Mouse (Mus musculus) mouse trophoblast stem cell (cell line): Measurements from ENCODE around the gene 4930539E08Rik.

Experiments
- in situ Hi-C, 2 experiments: fragments of 300-500 bp; cut with MseI, MboI; formaldehyde crosslinking; loops; 2 replicates in 1 of 2; 3 replicates in 1 of 2; pipeline ENCODE4 v1.15.1; 2025

The 4930539E08Rik gene

DNA sequence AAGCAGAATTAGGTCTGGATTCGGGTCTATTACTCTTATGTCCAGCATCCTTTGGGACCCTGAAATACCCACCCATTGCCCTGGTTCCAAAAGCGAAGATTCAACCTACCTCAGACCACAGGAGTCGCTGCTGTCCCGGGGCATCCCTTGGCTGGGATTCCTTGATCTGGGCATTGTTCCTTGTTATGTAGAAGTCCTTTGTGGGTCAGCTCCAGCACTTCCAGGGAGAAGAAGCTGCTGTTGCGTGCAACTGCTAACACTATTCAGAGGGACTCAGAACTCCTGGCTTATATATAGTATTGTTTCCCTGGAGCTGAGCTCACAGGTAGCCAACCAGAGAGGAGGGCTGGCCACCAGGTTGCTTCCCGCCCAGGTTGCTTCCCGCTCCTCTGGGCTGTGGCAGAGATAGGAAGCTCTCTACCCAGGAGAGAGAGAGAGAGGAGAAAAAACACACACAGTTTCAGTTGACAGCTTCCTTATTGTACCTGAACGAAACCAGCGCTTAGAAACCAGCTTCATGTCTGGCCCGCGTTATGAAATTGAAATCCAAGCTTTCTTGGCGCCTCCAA lies at the start of gene 4930539E08Rik:
Gene 4930539E08Rik, minus strand, starts transcription at position 265 of the 569 bp plus-strand sequence.
- in situ Hi-C loops = no loop called here

DNA sequence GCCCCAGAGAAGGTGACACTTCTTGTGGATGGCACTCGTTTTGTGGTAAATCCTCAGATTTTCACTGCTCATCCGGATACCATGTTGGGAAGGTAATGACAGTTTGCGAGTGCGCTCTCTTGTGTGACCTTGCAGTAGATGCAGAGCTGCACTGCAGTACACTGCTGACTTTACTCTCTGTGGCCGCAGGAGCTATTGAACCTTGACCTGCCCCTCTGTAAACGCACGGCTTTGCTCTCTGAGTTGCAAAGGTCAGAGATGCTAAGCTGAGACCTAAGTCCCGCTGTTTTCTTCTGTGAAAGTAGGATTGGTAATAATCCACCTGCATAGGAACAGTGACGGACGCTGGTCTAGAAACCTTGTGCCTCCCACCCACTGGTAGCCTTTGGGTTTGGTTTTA lies 46.5 kb upstream of the 4930539E08Rik start:
- in situ Hi-C loops = no loop called here

DNA sequence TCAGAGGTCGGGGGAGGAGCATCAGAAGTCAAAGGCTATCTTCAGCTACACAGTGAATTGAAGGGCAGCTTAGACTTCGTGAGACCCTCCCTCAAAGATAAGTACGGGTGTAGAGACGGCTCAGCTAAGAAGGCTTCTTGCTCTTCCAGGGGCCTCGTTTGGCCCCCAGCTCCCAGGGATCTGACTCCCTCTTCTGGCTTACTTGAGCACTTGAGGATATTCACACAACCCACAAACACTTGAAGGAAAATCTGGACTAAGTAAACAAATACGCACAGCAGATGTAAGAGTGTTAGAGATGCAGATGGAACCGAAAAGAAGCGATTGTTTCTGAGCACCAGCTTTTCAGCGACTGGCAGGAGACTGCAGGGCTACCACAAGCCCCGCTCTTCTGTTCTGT lies 45.5 kb upstream of the 4930539E08Rik start:
- in situ Hi-C loops = no loop called here

DNA sequence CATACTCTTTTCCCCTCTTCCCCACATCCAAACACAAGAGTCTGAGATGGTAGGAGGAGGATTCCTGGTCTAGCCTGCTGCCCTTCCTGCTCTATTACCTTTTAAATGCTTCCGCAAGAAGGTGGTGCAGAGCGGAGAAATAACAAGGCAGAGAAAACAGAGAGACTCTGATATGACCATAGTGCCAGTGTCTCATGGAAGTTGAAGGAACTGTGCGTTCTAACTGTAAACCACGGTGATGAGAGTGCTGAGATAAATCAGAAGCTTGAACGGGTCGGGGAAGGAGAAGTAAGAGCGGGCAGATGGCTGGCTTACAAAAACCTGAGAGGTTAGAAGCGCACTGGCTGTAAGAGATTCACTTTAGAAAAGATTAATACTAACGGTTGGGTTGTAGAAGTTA lies 39.3 kb upstream of the 4930539E08Rik start:
- in situ Hi-C loops = no loop called here

DNA sequence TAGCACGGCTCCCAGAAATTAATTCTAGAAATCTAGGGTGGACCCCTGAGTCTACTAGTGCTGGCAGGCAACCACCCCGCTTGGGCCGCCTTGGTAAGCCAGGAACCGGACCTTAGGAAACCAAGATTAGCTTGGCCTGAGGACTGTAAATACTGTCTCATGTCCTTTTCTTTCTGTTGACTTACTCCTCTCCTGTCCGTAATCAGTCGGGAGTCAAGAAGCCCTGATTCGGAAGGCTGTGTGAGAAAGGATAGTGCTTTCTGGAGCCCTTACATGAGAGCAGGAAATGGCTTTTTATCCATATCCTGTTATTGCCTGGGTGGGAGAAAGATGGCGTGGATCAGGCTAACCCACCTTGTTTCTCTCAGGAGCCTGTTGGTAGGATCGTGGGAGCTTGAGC lies 38.1 kb upstream of the 4930539E08Rik start:
- in situ Hi-C loops = no loop called here

DNA sequence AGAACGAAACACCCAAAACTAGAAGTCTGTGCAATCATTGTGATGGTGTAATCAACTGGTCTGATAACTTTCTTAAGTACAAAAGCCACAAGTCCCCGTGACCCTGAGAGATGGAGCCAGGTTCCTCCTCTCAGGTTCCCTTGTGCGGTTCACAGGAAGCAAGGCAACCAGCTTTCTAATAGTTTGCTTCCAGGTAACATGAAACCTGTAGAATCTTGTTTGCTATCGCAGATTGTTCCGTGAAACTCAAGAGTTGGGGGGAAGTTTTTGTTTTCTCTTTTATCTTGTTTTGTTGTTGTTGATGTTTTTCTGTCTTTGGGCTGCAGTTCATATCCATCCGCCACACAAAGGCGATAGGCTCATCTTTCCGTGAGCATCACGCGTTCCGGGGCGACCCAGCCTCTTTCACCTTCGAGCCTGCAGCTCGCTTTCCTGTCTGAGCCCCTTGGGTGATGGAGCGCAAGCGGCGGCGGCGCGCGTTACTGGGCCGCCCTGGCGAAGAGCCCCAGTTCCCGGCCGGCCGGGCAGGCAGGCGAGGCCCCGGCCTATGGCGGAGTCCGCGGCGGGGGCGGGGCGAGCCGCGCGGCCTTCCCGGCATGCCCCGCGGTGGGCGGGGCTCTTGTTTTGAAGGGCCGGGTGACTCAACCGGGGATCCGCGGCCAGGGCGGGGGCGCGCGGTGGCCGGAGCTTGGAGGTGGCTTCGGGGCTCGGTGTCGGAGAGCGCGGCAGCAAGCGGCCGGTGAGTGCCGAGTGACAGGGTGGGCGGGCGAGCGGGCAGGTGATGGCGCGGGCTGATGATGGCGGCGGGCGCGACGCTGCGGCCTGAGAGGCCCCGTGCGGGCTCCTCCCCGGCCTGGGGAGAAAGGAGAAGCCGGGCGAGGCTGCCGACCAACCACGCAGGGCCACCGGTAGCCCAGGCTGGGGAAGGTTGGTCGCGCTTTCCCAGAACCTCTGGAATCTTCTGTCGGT lies 37.0 kb upstream of the 4930539E08Rik start, which contains the start of gene Kctd20:
Gene Kctd20, plus strand, starts transcription at position 120 of the 969 bp plus-strand sequence.
- in situ Hi-C loops = no loop called here

DNA sequence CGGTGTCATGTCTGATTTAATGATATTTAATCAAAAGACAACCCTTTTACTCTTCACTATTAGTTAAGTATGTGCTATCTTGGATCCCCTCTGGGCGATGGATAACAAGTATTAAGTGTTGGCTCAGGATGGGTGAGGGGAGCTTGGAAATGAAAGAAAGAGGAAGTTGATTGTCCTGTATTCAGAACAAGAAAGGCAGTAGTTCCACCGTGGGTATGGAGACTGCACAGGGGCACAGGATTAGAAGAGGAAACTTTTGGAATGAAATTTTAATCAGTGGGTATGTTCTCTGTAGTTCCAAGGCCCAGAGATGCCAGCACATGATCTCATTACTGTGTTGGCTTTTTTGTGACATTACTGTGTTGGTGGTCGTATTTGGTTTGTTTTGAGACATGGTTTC lies 35.6 kb upstream of the 4930539E08Rik start:
- in situ Hi-C loops = no loop called here

DNA sequence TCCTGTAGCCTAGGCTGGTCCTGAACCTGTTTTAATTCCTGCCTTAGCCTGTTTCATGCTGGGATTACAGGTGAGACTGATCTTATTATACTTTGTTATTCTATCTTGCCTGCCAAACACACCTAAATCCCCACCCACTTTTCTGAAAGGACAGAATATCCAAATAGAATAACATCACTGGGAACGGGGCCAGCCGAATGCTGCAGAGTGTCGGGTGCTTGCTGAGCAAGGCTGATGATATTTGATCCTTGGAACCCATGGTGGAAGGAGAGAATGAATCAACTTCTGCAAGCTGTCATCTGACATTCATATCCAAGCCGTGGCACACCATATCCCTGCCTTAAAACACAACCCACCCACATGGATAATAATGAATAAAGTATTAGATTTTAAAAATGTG lies 33.5 kb upstream of the 4930539E08Rik start:
- in situ Hi-C loops = no loop called here

DNA sequence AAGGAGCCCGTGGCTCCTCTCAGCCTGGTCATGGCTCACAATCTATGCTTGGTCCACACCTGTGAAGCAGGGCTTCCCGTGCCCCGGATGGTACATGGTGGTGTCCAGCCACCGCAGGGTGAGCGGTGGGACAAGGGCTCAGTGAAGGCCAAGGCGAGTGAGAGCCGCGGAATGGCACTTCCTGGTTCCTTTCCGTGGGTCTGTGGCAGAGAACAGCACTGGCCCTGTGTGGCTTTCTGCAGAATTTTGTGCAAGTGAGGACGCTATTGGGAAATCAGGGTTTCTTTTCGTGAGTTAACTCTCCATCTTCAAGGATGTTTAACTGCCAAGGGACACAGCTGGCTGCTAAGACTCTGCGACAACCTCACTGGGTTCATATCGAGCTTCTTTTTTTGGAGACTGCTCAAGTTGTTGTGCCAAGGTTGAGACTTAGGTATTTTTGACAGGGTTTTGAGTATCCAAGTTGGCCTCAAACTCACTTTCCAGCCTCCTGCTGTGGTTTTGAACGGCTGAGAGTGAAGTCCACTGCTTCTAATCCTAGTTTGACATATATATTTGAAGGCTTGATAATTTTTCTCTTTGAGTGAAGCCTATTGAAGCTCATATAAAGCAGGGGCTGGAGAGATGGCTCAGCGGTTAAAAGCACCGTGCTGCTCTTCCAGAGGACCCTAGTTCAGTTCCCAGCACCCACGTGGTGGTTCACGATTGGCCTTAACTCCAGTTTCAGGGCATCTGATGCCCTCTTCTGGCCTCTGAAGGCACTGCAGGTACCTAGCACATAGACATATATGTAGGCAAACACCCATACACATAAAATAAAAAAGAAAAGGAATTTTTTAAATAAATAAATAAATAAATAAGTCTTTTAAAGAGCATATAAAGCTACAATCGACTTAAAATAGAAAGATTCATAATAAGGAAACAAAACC lies 32.2 kb upstream of the 4930539E08Rik start:
- in situ Hi-C loops = no loop called here

DNA sequence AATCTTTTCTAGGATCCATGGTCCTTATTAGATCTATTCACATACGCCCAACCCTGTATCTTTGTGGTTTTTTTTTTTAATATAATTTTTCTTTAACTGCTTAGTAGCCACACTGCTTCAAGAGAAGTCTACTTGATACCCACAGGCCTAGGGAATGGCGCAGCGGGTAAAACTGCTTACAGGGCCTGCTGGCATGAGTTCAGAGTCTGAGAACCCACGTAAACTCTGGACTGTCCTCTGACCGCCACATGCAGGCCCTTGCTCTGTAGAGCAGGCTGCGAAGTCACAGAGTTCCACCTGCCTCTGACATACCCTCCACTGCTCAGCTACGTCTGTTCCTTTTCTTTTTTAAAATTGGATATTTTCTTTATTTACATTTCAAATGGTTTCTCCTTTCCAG lies 29.4 kb upstream of the 4930539E08Rik start:
- in situ Hi-C loops = no loop called here

DNA sequence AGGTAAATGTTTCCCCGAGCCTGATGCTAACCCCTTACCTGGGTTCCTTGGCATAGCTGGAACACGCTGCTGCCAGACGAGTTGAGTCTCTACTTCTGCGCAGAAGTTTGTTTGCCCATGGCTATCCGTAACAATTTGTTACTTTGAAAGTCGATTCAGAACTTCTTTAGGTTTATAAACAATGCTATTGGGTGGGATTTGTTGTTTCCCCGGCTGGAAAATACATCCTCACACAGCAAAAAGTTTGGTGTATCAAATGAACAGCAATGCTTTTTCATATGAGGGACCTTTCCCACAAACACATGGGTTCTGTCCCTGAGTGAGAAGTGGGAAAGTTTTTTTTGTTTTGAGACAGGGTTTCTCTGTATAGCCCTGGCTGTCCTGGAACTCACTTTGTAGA lies 28.6 kb upstream of the 4930539E08Rik start, which contains the start of gene Pxt1:
Gene Pxt1, minus strand, starts transcription at position 101 of the 400 bp plus-strand sequence.
- in situ Hi-C loops = no loop called here

DNA sequence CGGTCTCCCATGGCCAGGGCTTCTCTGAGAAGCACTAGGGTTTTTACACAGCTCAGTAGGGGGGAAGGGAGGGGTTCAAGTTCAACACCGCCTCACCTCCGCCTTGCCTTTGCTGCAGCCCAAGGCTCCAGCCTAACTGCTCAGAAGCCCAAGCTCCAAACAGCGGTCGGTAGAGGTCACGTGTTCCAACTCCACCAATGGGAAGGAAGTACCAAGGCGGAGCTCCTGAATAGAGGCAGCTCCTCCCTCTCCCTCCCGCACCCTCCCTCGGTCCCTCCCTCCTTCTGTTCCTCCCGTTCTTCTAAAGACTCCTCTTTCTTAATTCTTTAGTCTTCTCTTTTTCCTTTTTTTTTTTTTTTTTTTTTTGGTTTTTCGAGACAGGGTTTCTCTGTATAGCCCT lies 27.0 kb upstream of the 4930539E08Rik start:
- in situ Hi-C loops = no loop called here

DNA sequence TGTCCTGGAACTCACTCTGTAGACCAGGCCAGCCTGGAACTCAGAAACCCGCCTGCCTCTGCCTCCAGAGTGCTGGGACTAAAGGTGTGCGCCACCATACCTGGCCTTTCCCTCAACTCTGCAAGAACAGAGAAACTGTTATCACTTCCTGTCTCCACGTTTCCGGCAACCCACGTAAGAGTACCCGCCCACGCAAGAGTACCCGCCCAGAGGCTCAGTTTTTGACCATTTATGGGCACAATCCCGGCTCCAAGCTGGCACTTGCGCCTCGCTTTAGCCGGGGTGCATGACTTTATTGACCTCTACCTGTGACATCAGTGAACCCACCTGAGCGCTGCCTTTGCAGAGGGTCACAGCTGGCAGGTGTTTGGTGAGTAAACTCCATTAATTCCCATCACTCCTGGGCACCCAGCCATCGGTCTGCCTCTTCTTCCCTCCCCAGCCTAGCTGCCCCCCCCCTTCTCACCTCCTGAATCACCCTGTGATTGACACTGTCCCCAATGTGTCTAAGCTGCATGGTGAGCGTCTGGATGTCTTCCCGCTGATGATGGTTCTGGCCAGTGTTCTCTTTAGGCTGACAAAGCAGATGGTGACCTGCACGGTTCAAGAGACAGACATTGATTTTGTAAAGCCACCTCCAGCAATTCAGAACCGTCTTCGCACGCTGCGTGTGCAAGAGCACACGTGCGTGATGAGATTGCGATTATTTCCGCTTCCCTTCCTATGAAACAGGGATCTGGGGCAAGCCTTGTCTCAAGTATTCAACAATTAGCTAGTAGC lies 25.8 kb upstream of the 4930539E08Rik start:
- in situ Hi-C loops = no loop called here

DNA sequence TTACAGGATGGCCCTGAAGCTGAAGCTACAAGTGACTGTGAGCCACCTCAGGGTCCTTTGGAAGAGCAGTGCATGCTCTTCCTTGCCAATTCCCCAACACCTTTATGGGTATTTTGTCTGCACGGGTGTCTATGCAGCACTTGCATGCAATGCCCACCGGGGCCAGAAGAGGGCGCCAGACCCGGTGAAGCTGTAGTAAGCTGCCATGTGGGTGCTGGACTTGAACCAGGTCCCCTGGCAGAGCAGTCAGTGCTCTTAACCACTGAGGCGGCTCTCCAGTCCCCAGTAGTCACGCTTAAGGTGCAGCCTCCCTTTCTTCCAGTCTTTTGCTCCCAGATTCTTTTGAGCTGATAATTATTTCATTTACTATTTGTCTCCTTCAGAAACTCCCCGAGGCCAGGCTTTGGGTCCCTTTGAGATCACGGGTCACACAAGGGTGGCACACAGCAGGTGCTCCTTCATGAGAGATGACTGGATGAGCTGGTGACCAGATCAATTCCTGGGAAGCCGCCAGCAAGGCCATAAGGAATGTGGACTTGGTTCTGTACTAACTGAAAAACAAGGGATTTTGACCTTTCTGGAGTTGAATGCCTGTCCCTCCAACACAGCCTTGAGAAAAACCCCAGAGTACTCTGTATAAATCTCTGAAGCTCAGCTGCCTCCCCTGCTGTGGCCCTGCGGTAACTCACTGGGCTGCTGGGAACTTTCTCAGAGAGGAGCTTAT lies 21.7 kb upstream of the 4930539E08Rik start:
- in situ Hi-C loops = no loop called here

DNA sequence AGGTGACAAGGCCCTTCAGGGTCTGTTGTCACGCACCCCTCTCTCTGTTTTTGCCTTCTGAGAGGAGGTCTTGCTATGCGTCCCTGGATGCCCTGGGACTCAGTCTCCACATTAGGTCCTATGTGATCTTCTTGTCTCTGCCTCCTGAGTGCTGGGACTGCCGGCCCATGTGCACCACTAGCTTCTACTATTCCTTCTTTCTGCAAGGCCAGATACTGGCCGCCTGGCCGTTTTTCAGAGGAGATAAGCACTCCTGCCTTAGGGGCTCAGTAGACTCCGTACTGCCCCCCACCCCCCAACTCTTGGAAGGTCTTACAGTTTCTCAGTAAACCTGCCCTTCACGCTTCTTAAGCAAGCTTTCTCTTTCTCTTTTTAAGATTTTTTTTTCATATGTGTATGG lies 21.0 kb upstream of the 4930539E08Rik start:
- in situ Hi-C loops = no loop called here

DNA sequence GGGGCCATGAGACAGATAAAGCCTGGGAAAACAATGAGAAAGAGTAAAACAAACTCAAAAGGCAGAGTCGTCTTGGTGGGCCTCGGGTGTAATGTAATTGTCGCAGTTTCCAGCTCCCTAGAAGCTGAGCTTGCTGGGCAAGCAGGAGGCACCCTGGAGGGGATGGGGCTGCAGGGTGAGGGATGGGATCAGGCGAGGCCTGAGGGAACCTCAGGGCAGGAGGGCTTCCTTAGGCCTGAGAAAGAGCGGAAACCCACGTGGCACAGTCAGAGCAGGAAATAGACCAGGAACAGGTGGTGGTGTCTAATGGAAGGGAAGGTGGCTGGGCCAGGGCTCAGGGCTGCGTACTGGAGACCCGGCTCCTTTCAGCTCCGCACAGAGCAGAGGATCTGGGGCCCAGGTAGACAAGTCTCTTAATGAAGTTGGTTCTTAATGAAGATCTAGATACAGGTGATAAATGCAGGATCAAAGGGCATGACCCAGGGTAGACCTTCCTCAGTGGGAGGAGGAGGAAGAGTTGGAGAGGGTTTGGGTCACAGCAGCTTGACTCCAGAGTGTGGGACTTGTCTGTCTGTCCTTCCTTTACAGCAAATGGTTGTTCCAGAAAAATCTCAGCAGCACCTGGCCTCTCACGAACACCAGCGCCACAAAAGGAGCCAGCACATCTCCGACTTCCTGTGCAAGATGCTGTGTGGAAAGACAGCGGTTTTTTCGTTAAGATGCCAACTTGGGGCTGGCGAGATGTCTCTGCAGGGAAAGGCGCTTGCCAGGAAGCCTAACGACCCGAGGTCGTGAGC lies 19.2 kb upstream of the 4930539E08Rik start:
- in situ Hi-C loops = no loop called here

DNA sequence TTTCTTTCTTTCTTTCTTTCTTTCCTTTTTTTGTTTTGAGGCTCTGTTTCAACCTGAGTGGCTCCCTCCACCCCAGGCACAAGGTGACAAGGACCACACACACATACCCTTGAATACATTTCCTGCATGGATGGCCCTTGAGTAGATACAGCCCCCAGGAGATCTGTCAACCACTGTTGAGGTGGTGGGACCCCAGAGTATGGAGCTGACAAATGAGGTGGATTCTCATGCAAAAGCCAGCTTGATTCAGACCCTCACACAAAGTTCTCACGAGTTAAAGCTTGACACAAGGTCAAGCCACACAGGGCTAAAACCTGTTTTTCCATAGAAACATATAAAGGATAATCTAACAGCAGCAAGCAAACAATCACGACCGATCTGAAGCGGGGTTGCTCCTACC lies 17.1 kb upstream of the 4930539E08Rik start:
- in situ Hi-C loops = no loop called here

DNA sequence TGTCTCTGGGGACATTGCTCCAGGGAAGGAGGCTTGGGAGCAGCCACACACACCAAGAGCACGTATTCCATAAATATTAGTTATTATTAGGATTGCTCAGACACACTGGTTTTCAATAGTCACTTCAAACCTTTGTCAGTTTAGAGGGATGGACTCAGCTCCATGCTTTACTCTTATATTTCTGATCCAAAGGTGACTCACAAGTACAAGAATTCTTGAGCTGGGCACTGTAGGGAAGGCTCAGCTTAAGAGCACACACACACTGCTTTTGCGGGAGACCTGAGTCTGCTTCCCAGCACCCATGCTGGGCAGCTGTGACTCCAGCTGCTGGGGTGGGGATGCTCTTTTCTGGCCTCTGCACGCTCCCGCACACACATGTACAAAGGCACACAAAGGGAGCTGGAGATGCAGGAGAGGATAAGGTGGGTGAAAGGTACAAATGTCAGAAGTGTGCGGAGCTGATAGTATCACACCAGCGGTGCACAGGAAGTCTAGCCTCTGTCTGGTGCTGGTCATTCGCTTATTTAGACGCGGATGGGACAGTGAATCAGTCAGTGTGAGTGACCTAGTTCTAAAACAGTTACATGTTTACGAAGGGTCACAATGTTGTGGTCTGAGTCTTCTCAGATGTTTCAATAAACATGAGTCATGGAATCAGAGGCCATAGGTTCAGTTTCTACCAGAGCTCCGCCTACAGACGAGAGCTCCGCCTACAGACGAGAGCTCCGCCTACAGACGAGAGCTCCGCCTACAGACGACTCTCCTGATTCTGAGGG lies 16.5 kb upstream of the 4930539E08Rik start:
- in situ Hi-C loops = no loop called here
